Mouse (Mus musculus): ENCODE measurements around the gene Ppl. TPM values are rescaled to one million over a fixed set of nuclear protein-coding genes. Genes with fewer than 3 reads are reported as not detected.

Gene Ppl
- total RNA-seq, 1 experiment = 4.1 TPM

GRCm38 (mm10) chr16:5050251-5051110, 81.7 kb downstream of the Ppl start:
- TF ChIP-seq MAFK (IDR thresholded peaks at IDR 0.05; ENCODE audit: insufficient read depth, low read depth, low read length) (no peak), ZNF384 (IDR thresholded peaks at IDR 0.05; ENCODE audit: low read depth, low read length) (no peak), ZC3H11A (IDR thresholded peaks at IDR 0.05; ENCODE audit: borderline replicate concordance, low read depth, low read length) (no peak), HCFC1 (IDR thresholded peaks at IDR 0.05; ENCODE audit: borderline replicate concordance, insufficient read depth, low read length) (no peak), CHD2 (IDR thresholded peaks at IDR 0.05; ENCODE audit: low read depth, low read length) (no peak)
- Histone ChIP-seq H3K9ac (ENCODE audit: insufficient read depth, low read depth, low read length, poor library complexity, severe bottlenecking) (peak overlapping the region; percentile 84), H3K9me3 (ENCODE audit: control insufficient read depth, insufficient read depth, low read depth, low read length) (no peaks in the 10 kb centered on the region), H3K27ac (ENCODE audit: insufficient read depth, low read depth, low read length, poor library complexity, severe bottlenecking) (no peak overlapping the region), H3K4me1 (ENCODE audit: control insufficient read depth in 2 of 2, insufficient read depth in 2 of 2, low read length in 2 of 2, poor library complexity in 1 of 2) (peaks cover 0 to 8% of the 10 kb centered on the region in 2 experiments; a peak in 2 of 4 replicates), H3K4me3 (ENCODE audit: insufficient read depth in 1 of 2, low read depth in 1 of 2, low read length in 2 of 2, poor library complexity in 1 of 2, severe bottlenecking in 1 of 2) (peak overlapping the region; percentile 85 to 99), H3K36me3 (ENCODE audit: control insufficient read depth, insufficient read depth, low read length, poor library complexity, severe bottlenecking) (peaks cover 12% of the 10 kb centered on the region)
- peak; percentile 15 for DNase-seq (ENCODE audit: low read depth, low spot score)
- in situ Hi-C loops (cut with MboI; ENCODE audit: low sequenced_read_pairs in 2 of 2, unreplicated experiment in 2 of 2) = no loop called here

- peak within 1 kb of the TSS; percentile 94 for H3K9ac ChIP-seq (ENCODE audit: insufficient read depth, low read depth, low read length, poor library complexity, severe bottlenecking)
- peaks cover 0 to 8% of the 10 kb centered on the region in 2 experiments; a peak in 2 of 4 replicates for H3K4me1 ChIP-seq (ENCODE audit: control insufficient read depth in 2 of 2, insufficient read depth in 2 of 2, low read length in 2 of 2, poor library complexity in 1 of 2)
- in situ Hi-C loops (cut with MboI; ENCODE audit: low sequenced_read_pairs in 2 of 2, unreplicated experiment in 2 of 2) = no loop called here
- peaks cover 12% of the 10 kb centered on the region; the same call in 1 of the 2 replicates for H3K36me3 ChIP-seq (ENCODE audit: control insufficient read depth, insufficient read depth, low read length, poor library complexity, severe bottlenecking)
- no peaks in the 10 kb centered on the region for H3K9me3 ChIP-seq (ENCODE audit: control insufficient read depth, insufficient read depth, low read depth, low read length)
- peak within 1 kb of the TSS; percentile 53; the same call in 1 of the 2 replicates for H3K27ac ChIP-seq (ENCODE audit: insufficient read depth, low read depth, low read length, poor library complexity, severe bottlenecking)
- TF ChIP-seq HCFC1 (IDR thresholded peaks at IDR 0.05; ENCODE audit: borderline replicate concordance, insufficient read depth, low read length) (peak; percentile 16; the same call in 1 of the 2 replicates), CHD2 (IDR thresholded peaks at IDR 0.05; ENCODE audit: low read depth, low read length) (no peak)
- peak within 1 kb of the TSS; percentile 85 to 99 for H3K4me3 ChIP-seq (ENCODE audit: insufficient read depth in 1 of 2, low read depth in 1 of 2, low read length in 2 of 2, poor library complexity in 1 of 2, severe bottlenecking in 1 of 2)
- DNase-seq (ENCODE audit: low read depth, low spot score) = peak; percentile 97
Observed at GRCm38 (mm10) chr16:5049774-5050234, 82.4 kb downstream of the Ppl start, which contains the start of the genes Glyr1 and Ubn1. Gene Glyr1, minus strand, starts transcription at chr16:5049863. Gene Ubn1, plus strand, starts transcription at chr16:5050057.

- peaks cover 0 to 8% of the 10 kb centered on the region in 2 experiments; a peak in 2 of 4 replicates for H3K4me1 ChIP-seq (ENCODE audit: control insufficient read depth in 2 of 2, insufficient read depth in 2 of 2, low read length in 2 of 2, poor library complexity in 1 of 2)
- DNase-seq (ENCODE audit: low read depth, low spot score) = no peak
- peak overlapping the region; percentile 94 for H3K9ac ChIP-seq (ENCODE audit: insufficient read depth, low read depth, low read length, poor library complexity, severe bottlenecking)
- H3K27ac ChIP-seq (ENCODE audit: insufficient read depth, low read depth, low read length, poor library complexity, severe bottlenecking) = peak overlapping the region; percentile 53; the same call in 1 of the 2 replicates
- H3K9me3 ChIP-seq (ENCODE audit: control insufficient read depth, insufficient read depth, low read depth, low read length) = no peaks in the 10 kb centered on the region
- TF ChIP-seq ZNF384 (IDR thresholded peaks at IDR 0.05; ENCODE audit: low read depth, low read length) = no peak
- TF ChIP-seq HCFC1 (IDR thresholded peaks at IDR 0.05; ENCODE audit: borderline replicate concordance, insufficient read depth, low read length) = no peak
- TF ChIP-seq CHD2 (IDR thresholded peaks at IDR 0.05; ENCODE audit: low read depth, low read length) = no peak
- no peak for TF ChIP-seq MAFK (IDR thresholded peaks at IDR 0.05; ENCODE audit: insufficient read depth, low read depth, low read length)
- TF ChIP-seq ZC3H11A (IDR thresholded peaks at IDR 0.05; ENCODE audit: borderline replicate concordance, low read depth, low read length) = no peak
- H3K36me3 ChIP-seq (ENCODE audit: control insufficient read depth, insufficient read depth, low read length, poor library complexity, severe bottlenecking) = peaks cover 12% of the 10 kb centered on the region; the same call in 1 of the 2 replicates
- peak overlapping the region; percentile 85 to 99 for H3K4me3 ChIP-seq (ENCODE audit: insufficient read depth in 1 of 2, low read depth in 1 of 2, low read length in 2 of 2, poor library complexity in 1 of 2, severe bottlenecking in 1 of 2)
- in situ Hi-C loops (cut with MboI; ENCODE audit: low sequenced_read_pairs in 2 of 2, unreplicated experiment in 2 of 2) = no loop called here
Observed at GRCm38 (mm10) chr16:5049182-5049773, 82.9 kb downstream of the Ppl start.

GRCm38 (mm10) chr16:5045322-5045721, 86.9 kb downstream of the Ppl start:
- no peak for DNase-seq (ENCODE audit: low read depth, low spot score)
- Histone ChIP-seq H3K4me1 (ENCODE audit: control insufficient read depth in 2 of 2, insufficient read depth in 2 of 2, low read length in 2 of 2, poor library complexity in 1 of 2) (peaks cover 0 to 5% of the 10 kb centered on the region in 2 experiments; a peak in 1 of 4 replicates), H3K27ac (ENCODE audit: insufficient read depth, low read depth, low read length, poor library complexity, severe bottlenecking) (no peak overlapping the region), H3K36me3 (ENCODE audit: control insufficient read depth, insufficient read depth, low read length, poor library complexity, severe bottlenecking) (peaks cover 24% of the 10 kb centered on the region), H3K9me3 (ENCODE audit: control insufficient read depth, insufficient read depth, low read depth, low read length) (no peaks in the 10 kb centered on the region), H3K4me3 (ENCODE audit: insufficient read depth in 1 of 2, low read depth in 1 of 2, low read length in 2 of 2, poor library complexity in 1 of 2, severe bottlenecking in 1 of 2) (no peak overlapping the region), H3K9ac (ENCODE audit: insufficient read depth, low read depth, low read length, poor library complexity, severe bottlenecking) (no peak overlapping the region)
- TF ChIP-seq HCFC1 (IDR thresholded peaks at IDR 0.05; ENCODE audit: borderline replicate concordance, insufficient read depth, low read length) = no peak
- TF ChIP-seq ZC3H11A (IDR thresholded peaks at IDR 0.05; ENCODE audit: borderline replicate concordance, low read depth, low read length) = no peak
- no peak for TF ChIP-seq ZNF384 (IDR thresholded peaks at IDR 0.05; ENCODE audit: low read depth, low read length)
- no peak for TF ChIP-seq MAFK (IDR thresholded peaks at IDR 0.05; ENCODE audit: insufficient read depth, low read depth, low read length)
- TF ChIP-seq CHD2 (IDR thresholded peaks at IDR 0.05; ENCODE audit: low read depth, low read length) = no peak
- in situ Hi-C loops (cut with MboI; ENCODE audit: low sequenced_read_pairs in 2 of 2, unreplicated experiment in 2 of 2) = no loop called here

All from ES-E14 (cell line).